Mouse (Mus musculus) stomach, postnatal 0 days (tissue): ENCODE data around the gene Tex12.

Experiments used
- CTCF ChIP-seq: IDR thresholded peaks from 2 replicates; pipeline ENCODE4 v1.5.1; 2016; ENCODE audit warnings: antibody characterized with exemption, low read depth, mild to moderate bottlenecking, moderate library complexity
- EP300 ChIP-seq: optimal IDR thresholded peaks from 2 replicates; pipeline ENCODE3; 2016; ENCODE audit warnings: antibody characterized with exemption

- TF ChIP-seq CTCF: no peak
- no peak for TF ChIP-seq EP300
These were observed 8.9 kb downstream of the Tex12 start for GRCm38 (mm10) chr9:50552206-50552605.
